Mouse (Mus musculus) embryonic facial prominence, embryonic 11.5 days (tissue): Measurements from ENCODE around the gene Irx3. TPM values are rescaled to one million over a fixed set of nuclear protein-coding genes. Genes with fewer than 3 reads are reported as not detected.

Experiments
- ATAC-seq: fragments of 200-750 bp; cut with Nextera tagmentation; replicated peaks from 2 replicates; pipeline ENCODE4 v1.8.0; 2017; ENCODE audit warnings: low read depth; ENCODE audit not compliant: insufficient number of reproducible peaks, low FRiP score, low TSS enrichment
- DNase-seq: peaks from one replicate; pipeline ENCODE4 v3.0.0-alpha.2; 2015; ENCODE audit warnings: low spot score
- H3K27ac ChIP-seq: fragments of 300-500 bp; sonication (generic); replicated peaks from 2 replicates; pipeline ENCODE4 v1.5.1; 2014; ENCODE audit warnings: mild to moderate bottlenecking, low read depth, low read length, control low read depth
- H3K27me3 ChIP-seq: fragments of 300-500 bp; sonication (generic); 2 replicates; pipeline ENCODE4 v1.6.1; 2014; ENCODE audit warnings: mild to moderate bottlenecking, low read length, moderate library complexity, mixed read lengths; ENCODE audit not compliant: control insufficient read depth, insufficient read depth
- H3K36me3 ChIP-seq: fragments of 300-500 bp; sonication (generic); replicated peaks from 2 replicates; pipeline ENCODE4 v1.6.1; 2014; ENCODE audit warnings: low read depth, mild to moderate bottlenecking, low read length, moderate library complexity, mixed read lengths; ENCODE audit not compliant: control insufficient read depth, insufficient read depth
- H3K4me1 ChIP-seq: fragments of 300-500 bp; sonication (generic); 2 replicates; pipeline ENCODE4 v1.6.1; 2014; ENCODE audit warnings: low read length, mixed read lengths; ENCODE audit not compliant: control insufficient read depth, insufficient read depth
- H3K4me2 ChIP-seq: fragments of 300-500 bp; sonication (generic); 2 replicates; pipeline ENCODE4 v1.6.1; 2014; ENCODE audit warnings: low read depth, mild to moderate bottlenecking, control low read depth, low read length, moderate library complexity
- H3K4me3 ChIP-seq: fragments of 300-500 bp; sonication (generic); 2 replicates; pipeline ENCODE4 v1.5.1; 2014; ENCODE audit warnings: low read depth, low read length, control low read depth
- H3K9ac ChIP-seq: fragments of 300-500 bp; sonication (generic); replicated peaks from 2 replicates; pipeline ENCODE4 v1.6.1; 2014; ENCODE audit warnings: mild to moderate bottlenecking, control low read depth, low read length
- H3K9me3 ChIP-seq: fragments of 300-500 bp; sonication (generic); replicated peaks from 2 replicates; pipeline ENCODE4 v1.6.1; 2016; ENCODE audit warnings: mild to moderate bottlenecking, low read length, inconsistent platforms, mixed read lengths; ENCODE audit not compliant: control insufficient read depth
- WGBS: fragments of 180-500 bp; shearing (Covaris S2); extraction: QIAGEN DNeasy Blood & Tissue Kit; methylation state at CpG from one replicate; pipeline ENCODE4 v1.1.7; 2014; 5-methylcytosine and 5-hydroxymethylcytosine counted together
- polyA plus RNA-seq: library from polyadenylated mRNA; unstranded; fragments of >200 nt; fragmentation: Nextera tagmentation; extraction: Ambion mirVana; gene quantifications from 2 replicates; pipeline ENCODE4 v1.2.1, GENCODE M21; 2014

Irx3 gene
- polyA plus RNA-seq, 1 experiment from 2014 or later: 20.4 TPM

DNA sequence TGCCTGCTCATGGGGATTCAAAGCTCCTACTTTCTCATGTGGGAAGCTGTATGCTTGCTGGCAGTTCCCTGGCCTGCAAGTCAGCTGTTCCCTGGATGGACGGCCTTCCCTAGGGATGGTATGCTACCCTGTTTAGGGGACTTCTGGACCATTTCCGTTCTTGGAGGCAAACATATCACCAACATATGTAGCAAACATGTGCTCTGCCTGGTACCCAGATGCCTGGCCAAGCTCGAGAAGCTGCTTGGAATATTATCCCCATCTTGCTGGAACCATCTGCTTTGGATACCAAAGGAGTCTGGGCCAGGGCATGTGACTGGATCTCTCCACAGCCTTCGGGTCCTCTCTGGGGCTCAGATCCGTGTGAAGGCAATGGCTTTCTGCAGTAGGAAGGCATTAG lies 52.5 kb downstream of the Irx3 start:
- ATAC-seq (no peak), DNase-seq (peak; percentile 42)
- Histone ChIP-seq H3K4me2 (no peak overlapping the region), H3K9ac (no peak overlapping the region), H3K36me3 (no peaks in the 10 kb centered on the region), H3K4me1 (peaks cover 3% of the 10 kb centered on the region; the same call in 1 of the 2 replicates), H3K9me3 (no peaks in the 10 kb centered on the region), H3K27ac (no peak overlapping the region), H3K27me3 (no peaks in the 10 kb centered on the region), H3K4me3 (no peak overlapping the region)
- WGBS: 50% methylated on average over 5 of the region's 5 CpGs
